Mouse (Mus musculus) liver, adult 2 months (tissue): Measurements from ENCODE around the gene Gm26741.

Experiments used
- CTCF ChIP-seq: fragments of 200-500 bp; IDR thresholded peaks from 2 replicates; pipeline ENCODE4 v1.5.1; 2011; ENCODE audit warnings: low read depth, low read length, control low read depth
- POLR2A ChIP-seq: fragments of 200-500 bp; IDR thresholded peaks from 2 replicates; pipeline ENCODE4 v1.6.1; 2011; ENCODE audit warnings: low read length, control low read depth; ENCODE audit not compliant: insufficient read depth; ENCODE audit errors: extremely low read depth

DNA sequence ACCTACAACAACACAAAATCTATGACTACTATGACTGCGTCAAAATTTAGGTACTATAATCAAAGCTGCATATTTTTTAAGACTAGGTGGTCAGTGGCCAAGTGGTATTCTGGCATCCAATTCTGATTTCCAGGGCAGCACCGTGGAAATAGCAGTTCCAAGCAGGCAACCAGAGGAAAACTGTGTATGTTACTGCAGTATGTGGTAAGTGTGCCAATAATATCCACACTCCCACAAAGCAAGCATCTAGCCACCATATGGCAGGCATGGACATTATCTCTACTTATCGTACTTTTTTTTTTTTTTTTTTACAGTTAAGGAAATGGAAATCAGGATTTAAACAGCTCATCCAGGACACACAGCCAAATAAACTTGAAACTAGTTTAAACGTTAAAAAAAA, 9.8 kb downstream of the Gm26741 start:
- TF ChIP-seq POLR2A (no peak), CTCF (no peak)
